Mouse (Mus musculus): Measurements from ENCODE around the gene Apc2. TPM values are rescaled to one million over a fixed set of nuclear protein-coding genes. Genes with fewer than 3 reads are reported as not detected.

Gene Apc2
- polyA plus RNA-seq, 1 experiment: 1.8 TPM

GRCm38 (mm10) chr10:80252493-80253274 is 43.1 kb upstream of the Apc2 start:
- no peak overlapping the region for H3K4me3 ChIP-seq (ENCODE audit: control insufficient read depth, low read depth, low read length)
- TF ChIP-seq CTCF (IDR thresholded peaks at IDR 0.05; ENCODE audit: control insufficient read depth, insufficient read depth, insufficient replicate concordance, low read depth, low read length) (no peak), POLR2A (IDR thresholded peaks at IDR 0.05; ENCODE audit: control insufficient read depth, low read depth, low read length) (no peak)
- H3K36me3 ChIP-seq (ENCODE audit: control insufficient read depth, insufficient read depth, low read length): no peaks in the 10 kb centered on the region; the same call in 1 of the 2 replicates
- 0 out of 2 replicates have a peak, but pooled peaks cover 2% of the 10 kb centered on the region for H3K4me1 ChIP-seq (ENCODE audit: control insufficient read depth, insufficient read depth, low read length)
- H3K27ac ChIP-seq (ENCODE audit: control insufficient read depth, insufficient read depth, low read depth, low read length): no peak overlapping the region
- no peaks in the 10 kb centered on the region for H3K27me3 ChIP-seq (ENCODE audit: control insufficient read depth, insufficient read depth, low read length)

DNA sequence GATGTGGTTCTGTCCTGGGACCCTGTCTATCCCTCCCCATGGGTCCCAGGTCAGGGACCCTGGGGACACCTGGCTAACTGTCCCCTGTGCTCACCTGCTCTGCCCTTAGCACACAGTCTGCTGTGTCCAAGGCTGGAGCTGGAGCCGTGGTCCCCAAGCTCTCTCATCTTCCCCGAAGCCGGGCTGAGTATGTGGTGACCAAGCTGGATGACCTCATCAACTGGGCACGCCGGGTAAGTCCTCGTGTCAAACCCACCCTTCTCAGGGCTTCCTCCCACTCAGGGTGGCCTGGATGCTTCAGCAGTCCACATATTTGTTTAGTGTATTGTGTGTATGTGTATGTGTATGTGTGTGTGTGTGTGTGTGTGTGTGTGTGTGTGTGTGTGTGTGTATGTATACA is 42.2 kb upstream of the Apc2 start:
- TF ChIP-seq POLR2A (IDR thresholded peaks at IDR 0.05; ENCODE audit: control insufficient read depth, low read depth, low read length): no peak
- no peak for TF ChIP-seq CTCF (IDR thresholded peaks at IDR 0.05; ENCODE audit: control insufficient read depth, insufficient read depth, insufficient replicate concordance, low read depth, low read length)
- no peak overlapping the region for H3K27ac ChIP-seq (ENCODE audit: control insufficient read depth, insufficient read depth, low read depth, low read length)
- H3K27me3 ChIP-seq (ENCODE audit: control insufficient read depth, insufficient read depth, low read length): no peaks in the 10 kb centered on the region
- 0 out of 2 replicates have a peak, but pooled peaks cover 2% of the 10 kb centered on the region for H3K4me1 ChIP-seq (ENCODE audit: control insufficient read depth, insufficient read depth, low read length)
- no peaks in the 10 kb centered on the region; the same call in 1 of the 2 replicates for H3K36me3 ChIP-seq (ENCODE audit: control insufficient read depth, insufficient read depth, low read length)
- H3K4me3 ChIP-seq (ENCODE audit: control insufficient read depth, low read depth, low read length): no peak overlapping the region

- no peak overlapping the region for H3K27ac ChIP-seq (ENCODE audit: control insufficient read depth, insufficient read depth, low read depth, low read length)
- no peak overlapping the region for H3K4me3 ChIP-seq (ENCODE audit: control insufficient read depth, low read depth, low read length)
- H3K36me3 ChIP-seq (ENCODE audit: control insufficient read depth, insufficient read depth, low read length): no peaks in the 10 kb centered on the region; the same call in 1 of the 2 replicates
- peaks cover 2% of the 10 kb centered on the region; the same call in 1 of the 2 replicates for H3K4me1 ChIP-seq (ENCODE audit: control insufficient read depth, insufficient read depth, low read length)
- no peaks in the 10 kb centered on the region for H3K27me3 ChIP-seq (ENCODE audit: control insufficient read depth, insufficient read depth, low read length)
- no peak; the same call in 1 of the 2 replicates for TF ChIP-seq CTCF (IDR thresholded peaks at IDR 0.05; ENCODE audit: control insufficient read depth, insufficient read depth, insufficient replicate concordance, low read depth, low read length)
- TF ChIP-seq POLR2A (IDR thresholded peaks at IDR 0.05; ENCODE audit: control insufficient read depth, low read depth, low read length): peak; percentile 9; the same call in 1 of the 2 replicates
Observed at GRCm38 (mm10) chr10:80254331-80255297, 41.2 kb upstream of the Apc2 start.

DNA sequence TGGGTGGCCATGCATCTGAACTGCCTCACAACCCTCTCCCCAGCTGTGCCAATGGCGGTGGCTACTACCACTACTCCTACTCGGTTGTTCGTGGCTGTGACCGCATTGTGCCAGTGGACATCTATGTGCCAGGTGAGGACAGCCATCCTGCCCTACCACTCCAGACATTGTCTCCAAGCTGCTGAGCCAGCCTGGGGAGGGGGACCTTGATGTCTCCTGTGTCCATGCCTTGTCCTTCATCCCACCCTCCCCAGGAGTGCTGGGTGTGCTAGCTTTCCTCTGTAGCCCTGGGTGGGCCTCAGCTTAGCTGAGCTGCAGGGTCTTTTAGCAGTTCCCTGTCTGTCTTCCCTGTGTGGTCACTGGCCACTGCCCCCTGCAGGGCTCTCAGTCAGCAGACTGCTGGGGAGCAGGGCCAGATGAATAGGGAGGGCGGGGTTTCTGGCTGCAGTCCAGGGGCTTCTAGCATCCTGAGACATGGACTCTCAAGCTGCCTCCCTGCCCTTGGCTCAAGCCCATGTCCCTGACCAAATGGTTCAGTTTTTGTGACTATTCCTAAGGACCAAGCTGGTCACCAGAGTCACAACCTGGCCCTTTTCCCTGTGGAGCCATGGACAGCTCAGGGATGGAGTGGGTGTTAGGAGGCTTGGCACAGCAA is 39.8 kb upstream of the Apc2 start:
- Histone ChIP-seq H3K27ac (ENCODE audit: control insufficient read depth, insufficient read depth, low read depth, low read length) (no peak overlapping the region), H3K4me3 (ENCODE audit: control insufficient read depth, low read depth, low read length) (no peak overlapping the region), H3K27me3 (ENCODE audit: control insufficient read depth, insufficient read depth, low read length) (no peaks in the 10 kb centered on the region), H3K4me1 (ENCODE audit: control insufficient read depth, insufficient read depth, low read length) (peaks cover 9% of the 10 kb centered on the region), H3K36me3 (ENCODE audit: control insufficient read depth, insufficient read depth, low read length) (no peaks in the 10 kb centered on the region; the same call in 1 of the 2 replicates)
- no peak for TF ChIP-seq POLR2A (IDR thresholded peaks at IDR 0.05; ENCODE audit: control insufficient read depth, low read depth, low read length)
- no peak for TF ChIP-seq CTCF (IDR thresholded peaks at IDR 0.05; ENCODE audit: control insufficient read depth, insufficient read depth, insufficient replicate concordance, low read depth, low read length)

- H3K27me3 ChIP-seq (ENCODE audit: control insufficient read depth, insufficient read depth, low read length): no peaks in the 10 kb centered on the region
- peaks cover 19% of the 10 kb centered on the region for H3K4me1 ChIP-seq (ENCODE audit: control insufficient read depth, insufficient read depth, low read length)
- no peak overlapping the region for H3K27ac ChIP-seq (ENCODE audit: control insufficient read depth, insufficient read depth, low read depth, low read length)
- no peak overlapping the region for H3K4me3 ChIP-seq (ENCODE audit: control insufficient read depth, low read depth, low read length)
- no peaks in the 10 kb centered on the region; the same call in 1 of the 2 replicates for H3K36me3 ChIP-seq (ENCODE audit: control insufficient read depth, insufficient read depth, low read length)
- no peak for TF ChIP-seq CTCF (IDR thresholded peaks at IDR 0.05; ENCODE audit: control insufficient read depth, insufficient read depth, insufficient replicate concordance, low read depth, low read length)
- TF ChIP-seq POLR2A (IDR thresholded peaks at IDR 0.05; ENCODE audit: control insufficient read depth, low read depth, low read length): no peak
Observed at GRCm38 (mm10) chr10:80257936-80258335, 37.8 kb upstream of the Apc2 start.

DNA sequence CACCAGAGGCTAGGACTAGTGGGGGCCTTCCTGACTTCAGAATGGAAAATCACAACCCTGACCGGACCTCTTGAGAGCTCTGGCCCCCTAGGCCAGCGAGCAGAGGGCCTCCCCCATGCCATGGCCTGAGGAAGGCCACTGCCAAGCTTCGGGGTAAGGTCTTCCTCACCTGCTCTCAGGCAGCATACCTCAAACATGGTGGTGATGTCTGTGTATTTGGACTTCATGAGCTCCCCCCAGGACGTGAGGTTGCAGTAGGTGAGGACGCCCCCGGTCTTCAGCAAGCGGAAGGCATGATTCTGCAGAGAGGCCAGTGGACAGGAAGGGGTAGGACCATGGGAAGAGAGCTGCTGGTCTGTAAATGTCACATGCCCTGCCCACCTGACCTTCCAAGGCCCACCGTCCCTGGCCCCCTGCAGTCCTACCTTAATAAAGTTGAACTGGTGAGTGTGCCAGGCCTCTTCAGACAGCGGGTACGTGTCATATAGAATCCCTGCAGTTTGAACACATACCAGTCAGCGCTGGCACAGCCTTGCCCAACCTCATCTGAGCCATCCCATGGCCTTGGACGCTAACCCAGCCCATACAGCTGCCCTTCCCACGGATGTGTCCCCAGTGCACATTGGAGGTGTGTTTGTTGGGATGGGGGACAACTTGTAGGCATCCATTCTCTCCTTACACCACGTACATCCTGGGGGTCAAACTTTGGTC is 36.9 kb upstream of the Apc2 start:
- H3K27me3 ChIP-seq (ENCODE audit: control insufficient read depth, insufficient read depth, low read length): no peaks in the 10 kb centered on the region
- TF ChIP-seq CTCF (IDR thresholded peaks at IDR 0.05; ENCODE audit: control insufficient read depth, insufficient read depth, insufficient replicate concordance, low read depth, low read length) (no peak), POLR2A (IDR thresholded peaks at IDR 0.05; ENCODE audit: control insufficient read depth, low read depth, low read length) (no peak)
- H3K36me3 ChIP-seq (ENCODE audit: control insufficient read depth, insufficient read depth, low read length): no peaks in the 10 kb centered on the region; the same call in 1 of the 2 replicates
- no peak overlapping the region; the same call in 1 of the 2 replicates for H3K4me3 ChIP-seq (ENCODE audit: control insufficient read depth, low read depth, low read length)
- peak overlapping the region; percentile 16; the same call in 1 of the 2 replicates for H3K27ac ChIP-seq (ENCODE audit: control insufficient read depth, insufficient read depth, low read depth, low read length)
- H3K4me1 ChIP-seq (ENCODE audit: control insufficient read depth, insufficient read depth, low read length): peaks cover 19% of the 10 kb centered on the region

Data from testis, adult 2 months (tissue).